ENCODE assay signal across 7 mouse cellular contexts in genomic region chr2:148572165-148572564, GRCm38 (mm10).
A peak's percentile ranks its signal among the peaks of the same experiment; 100 is the strongest.
DNase-seq lines count a peak whose midpoint lies in the region; TF ChIP-seq lines count a peak whose summit lies in the region.

No protein-coding gene starts in this region.

- H3K4me3 ChIP-seq in thymus, adult 2 months (ENCODE audit: control insufficient read depth, insufficient read depth, low read length), result no peak overlapping the region
- no peak overlapping the region for H3K4me3 ChIP-seq in bone marrow, adult 2 months (replicated peaks; ENCODE audit: control insufficient read depth, low read depth, low read length)
- H3K4me3 ChIP-seq in lung, adult 2 months (replicated peaks; ENCODE audit: extremely low read depth, low read depth, low read length), result no peak overlapping the region

- WGBS in thymus, adult 2 months, result 16% methylated on average over 1 of the region's 1 CpGs
- 4% methylated on average over 1 of the region's 1 CpGs for WGBS in bone marrow, adult 2 months
- 14% methylated on average over 1 of the region's 1 CpGs for WGBS in lung, adult 2 months

- intact Hi-C loops in gastrocnemius, postnatal 36 days (cut with DNase I), result loop anchor here (5.0 kb wide), 2 partner anchors 165 to 195 kb away; partner anchors contain the start of gene Thbd

- no peaks in the 10 kb centered on the region for H3K4me1 ChIP-seq in thymus, adult 2 months (replicated peaks; ENCODE audit: control insufficient read depth, insufficient read depth, low read length)
- H3K4me1 ChIP-seq in bone marrow, adult 2 months (ENCODE audit: control insufficient read depth, insufficient read depth, low read length), result peaks cover 5% of the 10 kb centered on the region
- H3K4me1 ChIP-seq in lung, adult 2 months (ENCODE audit: control insufficient read depth, insufficient read depth, low read length), result peaks cover 20% of the 10 kb centered on the region

- H3K27ac ChIP-seq in thymus, adult 2 months (ENCODE audit: control insufficient read depth, insufficient read depth, low read length), result no peak overlapping the region
- no peak overlapping the region for H3K27ac ChIP-seq in bone marrow, adult 2 months (ENCODE audit: control insufficient read depth, insufficient read depth, low read depth, low read length, poor library complexity)

- no peak for TF ChIP-seq POLR2A in thymus, adult 2 months (IDR thresholded peaks at IDR 0.05; ENCODE audit: control insufficient read depth, extremely low read depth, insufficient read depth, low read length, poor library complexity)
- no peak for TF ChIP-seq POLR2A in bone marrow, adult 2 months (IDR thresholded peaks at IDR 0.05; ENCODE audit: borderline replicate concordance, control insufficient read depth, low read depth, low read length)
- TF ChIP-seq POLR2A in lung, adult 2 months (IDR thresholded peaks at IDR 0.05; ENCODE audit: borderline replicate concordance, extremely low read depth, low read depth, low read length), result no peak

- no peak for TF ChIP-seq CTCF in thymus, adult 2 months (IDR thresholded peaks at IDR 0.05; ENCODE audit: borderline replicate concordance, control insufficient read depth, extremely low read depth, insufficient read depth, low read length, poor library complexity)
- peak; percentile 62 for TF ChIP-seq CTCF in bone marrow, adult 2 months (IDR thresholded peaks at IDR 0.05; ENCODE audit: control insufficient read depth, insufficient read depth, low read length)
- TF ChIP-seq CTCF in lung, adult 2 months (IDR thresholded peaks at IDR 0.05; ENCODE audit: insufficient read depth, low read length), result peak; percentile 69

- DNase-seq in thymus, adult 2 months, result peak; percentile 35
- DNase-seq in thymus, adult 18-20 months, result no peak
- DNase-seq in gastrocnemius, postnatal 36 days, result peak; percentile 52 to 58
- peak; percentile 69 for DNase-seq in kidney, postnatal 14 days
- peak; percentile 58 for DNase-seq in lung, adult 2 months
- peak; percentile 40 for DNase-seq in right cerebral cortex, postnatal 25 days

- no peaks in the 10 kb centered on the region for H3K36me3 ChIP-seq in thymus, adult 2 months (ENCODE audit: control insufficient read depth, insufficient read depth, low read length)

- H3K27me3 ChIP-seq in thymus, adult 2 months (ENCODE audit: control insufficient read depth, insufficient read depth, low read length), result no peaks in the 10 kb centered on the region

Comparison
In these comparisons a context has a peak if more than half of its experiments do, and no peak if none do; other contexts are left out.
1. DNase-seq: peak in thymus, adult 2 months (single experiment), gastrocnemius, postnatal 36 days (2 of 2), kidney, postnatal 14 days (single experiment), lung, adult 2 months (single experiment) and right cerebral cortex, postnatal 25 days (single experiment); none in thymus, adult 18-20 months (0 of 2).